Mouse (Mus musculus) adrenal gland, postnatal 36 days (tissue): ENCODE results near the gene Gabarap. TPM values are rescaled to one million over a fixed set of nuclear protein-coding genes. Genes with fewer than 3 reads are reported as not detected.

Experiments
- DNase-seq, 2 experiments: peaks; one replicate each; pipeline ENCODE4 v3.0.0; 2021; ENCODE audit warnings: mixed read lengths in 1 of 2
- total RNA-seq, 2 experiments: library from RNA; stranded (reverse); gene quantifications; 2 replicates each; pipeline ENCODE4 v1.2.3; 2021

The Gabarap gene
- total RNA-seq, 2 experiments from 2014 or later = 421 to 450 TPM

DNA sequence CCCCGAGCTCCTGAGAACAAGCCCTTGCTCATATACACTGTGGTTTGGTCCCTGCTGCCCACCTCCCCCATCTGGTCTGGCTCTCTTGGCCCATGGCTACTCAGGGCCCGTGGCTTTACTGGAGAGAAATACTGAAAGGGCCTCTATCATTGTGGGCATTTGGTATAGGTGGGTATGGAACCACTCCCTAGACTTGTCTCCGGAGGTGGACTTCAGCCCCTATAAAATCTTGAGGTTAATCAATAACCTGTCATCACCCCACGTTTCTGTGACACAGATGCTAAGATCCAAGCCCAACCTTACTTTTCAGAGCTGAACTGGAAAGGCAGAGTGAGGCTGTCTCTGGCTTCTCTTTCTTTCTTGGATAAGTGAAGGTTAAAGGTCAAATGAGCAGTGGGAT lies 22.1 kb upstream of the Gabarap start:
- no peak for DNase-seq

DNA sequence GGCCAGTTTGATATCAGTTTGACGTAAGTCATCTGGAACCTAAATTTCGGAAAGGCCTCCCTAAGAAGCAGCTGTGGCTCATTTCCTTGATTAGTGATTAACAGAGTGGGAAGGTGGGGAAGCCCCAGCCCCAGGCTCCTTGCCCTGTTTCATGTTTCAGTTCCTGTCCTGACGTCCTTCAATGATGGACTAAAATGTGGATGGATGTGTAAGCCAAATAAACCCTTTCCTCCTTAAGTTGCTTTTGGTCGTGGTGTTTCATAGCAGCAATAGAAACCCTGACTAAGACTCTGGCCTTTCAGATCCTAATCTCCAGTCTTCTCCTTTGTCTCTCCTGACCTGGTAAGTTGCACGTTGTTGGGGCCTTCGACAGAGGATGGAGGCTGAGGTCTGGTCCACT lies 20.7 kb upstream of the Gabarap start:
- no peak for DNase-seq

DNA sequence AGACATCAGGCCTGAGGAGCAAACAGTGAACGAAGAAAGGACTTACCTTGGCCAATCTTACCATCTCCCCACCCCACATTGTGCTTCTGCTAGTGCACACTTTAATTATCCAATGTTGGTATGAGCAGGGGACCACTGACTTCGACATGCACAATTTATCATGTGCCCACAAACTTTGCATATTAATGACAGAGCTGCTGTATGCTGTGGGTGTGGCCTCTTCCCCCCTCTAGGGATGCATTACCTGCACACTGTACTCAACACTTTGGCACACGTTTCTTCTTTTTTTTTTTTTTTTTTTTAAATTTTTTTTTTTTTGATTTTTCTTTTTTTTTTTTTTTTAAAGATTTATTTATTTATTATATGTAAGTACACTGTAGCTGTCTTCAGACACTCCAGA lies 20.2 kb upstream of the Gabarap start:
- DNase-seq = no peak

DNA sequence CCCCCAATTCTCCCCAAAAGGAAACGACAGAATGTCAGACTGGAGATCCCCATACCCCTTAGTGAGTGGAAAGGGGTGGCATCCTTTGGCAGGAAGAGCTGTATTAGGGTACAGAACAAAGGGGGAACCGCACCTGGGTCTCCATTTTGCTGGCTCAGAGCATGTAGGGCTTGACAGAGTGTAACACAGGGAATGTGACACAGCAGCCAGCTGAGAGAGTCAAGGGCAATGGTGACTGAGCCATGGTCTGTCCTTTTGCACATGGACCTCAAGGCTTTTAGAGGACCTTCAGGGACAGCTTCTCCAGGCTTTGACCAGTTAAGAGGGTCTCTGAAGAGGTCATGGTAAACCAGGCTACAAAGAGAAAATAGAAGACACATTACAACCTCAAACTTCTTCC lies 16.0 kb upstream of the Gabarap start:
- peak in 1 of 2 experiments; percentile 51 for DNase-seq

DNA sequence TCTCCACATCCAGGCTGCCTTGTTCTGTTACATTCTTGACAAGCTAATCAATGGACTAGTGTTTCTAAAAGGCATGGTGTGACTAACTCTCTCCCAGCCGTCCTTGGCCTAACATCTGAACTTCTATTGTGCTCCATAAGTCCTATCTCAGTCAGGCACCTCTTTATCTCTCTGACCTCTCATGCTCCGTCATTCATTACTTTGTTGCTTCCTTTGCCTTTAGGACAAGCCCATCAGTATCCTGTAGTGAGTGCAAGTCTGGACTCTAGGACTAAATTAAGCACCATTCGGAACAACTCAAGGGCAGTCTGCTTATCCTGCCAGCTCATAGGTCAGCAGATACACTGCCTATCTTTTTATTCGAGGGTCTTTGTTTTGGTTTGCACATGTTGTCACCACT lies 14.7 kb upstream of the Gabarap start:
- no peak for DNase-seq

DNA sequence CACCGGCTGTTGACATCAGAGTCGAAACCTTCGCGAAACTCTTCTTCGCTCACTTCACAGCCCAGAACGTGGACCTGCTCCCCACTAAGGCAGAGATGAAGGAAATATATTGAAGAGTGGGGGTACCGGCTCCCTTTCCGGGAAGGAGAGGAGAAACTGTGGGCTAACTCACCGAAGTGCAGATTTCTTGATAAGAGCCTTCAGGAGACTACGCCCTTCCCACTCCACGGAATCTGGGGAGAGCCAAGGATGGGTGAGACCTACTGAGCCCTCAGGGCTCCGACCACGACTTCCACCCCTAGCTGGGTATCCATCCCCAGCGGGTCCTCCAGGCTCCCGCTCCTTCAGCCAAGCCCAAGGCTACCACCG lies 11.1 kb upstream of the Gabarap start:
- no peak for DNase-seq

DNA sequence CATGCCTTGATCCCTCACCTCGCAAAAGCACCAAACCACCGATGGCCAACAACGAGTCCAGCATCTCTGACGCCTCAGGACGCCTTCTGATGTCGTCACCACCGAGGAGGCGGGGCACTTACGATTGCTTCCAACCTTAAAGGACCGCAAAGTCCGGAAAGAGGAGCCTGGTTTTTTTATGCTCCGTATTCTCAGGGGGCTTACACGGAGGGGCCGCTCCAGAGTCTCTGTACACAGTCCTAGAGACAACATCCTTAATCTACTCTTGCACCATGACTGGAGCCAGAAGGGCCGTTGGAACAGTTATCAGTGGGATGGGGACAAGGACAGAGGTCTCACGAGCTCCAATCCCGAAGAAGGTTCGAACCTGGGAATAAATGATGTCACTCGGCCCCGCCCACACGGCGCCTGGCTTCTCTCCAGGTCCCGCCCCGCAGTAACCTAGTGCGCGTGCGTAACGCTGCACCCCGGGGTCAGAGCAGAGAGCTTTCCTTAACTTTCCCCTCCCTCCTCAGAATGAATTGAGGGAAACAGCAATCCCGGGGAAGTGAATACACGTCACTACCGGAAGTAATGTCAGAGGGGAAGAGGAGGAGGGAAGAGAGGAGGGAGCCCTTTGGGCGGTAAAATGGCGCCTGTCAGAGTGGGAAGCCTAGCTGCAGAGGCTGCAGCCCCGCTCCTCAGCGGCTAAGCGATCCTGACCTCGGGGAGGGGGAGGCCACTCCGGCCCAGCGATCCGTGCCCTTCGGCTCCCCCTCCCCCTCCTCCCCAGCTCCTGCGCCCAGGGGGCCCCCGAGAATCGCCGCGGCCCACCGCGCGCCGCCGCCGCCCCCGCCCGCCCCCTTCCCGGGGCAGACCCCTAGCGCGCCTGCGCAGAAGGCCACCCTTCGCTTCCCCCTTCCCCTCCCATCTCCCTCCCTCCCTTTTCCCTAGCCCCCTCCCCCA lies 10.5 kb upstream of the Gabarap start:
- DNase-seq = peak; percentile 94 to 96

DNA sequence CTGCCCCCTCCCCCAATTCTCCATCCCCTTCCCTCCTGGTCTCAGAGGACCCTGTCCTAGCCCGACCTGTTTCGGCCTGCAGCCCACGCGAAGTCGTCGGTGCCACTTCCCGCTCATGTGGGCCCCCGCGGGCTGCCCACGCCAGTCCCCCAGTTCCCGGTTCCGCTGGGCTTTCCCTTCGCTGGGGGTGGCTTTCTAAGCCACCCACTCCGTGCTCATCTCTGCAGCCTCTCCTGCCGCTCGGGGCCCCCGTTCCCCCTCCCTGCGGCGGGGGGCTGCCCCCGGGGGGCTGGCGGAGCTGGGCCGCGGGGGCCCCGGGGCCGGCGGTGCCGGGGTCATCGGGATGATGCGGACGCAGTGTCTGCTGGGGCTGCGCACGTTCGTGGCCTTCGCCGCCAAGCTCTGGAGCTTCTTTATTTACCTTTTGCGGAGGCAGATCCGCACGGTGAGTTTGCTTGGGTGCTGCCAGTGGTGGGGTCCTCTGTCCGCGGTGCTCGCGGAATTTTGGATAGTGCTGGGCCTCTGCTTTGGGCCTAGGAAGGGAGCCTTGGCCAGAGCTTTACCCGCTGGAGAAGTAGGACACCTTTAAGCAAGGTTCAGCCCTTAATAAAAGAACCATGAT lies 9.7 kb upstream of the Gabarap start, which contains the start of gene Ctdnep1:
Ctdnep1 (plus strand) TSS at position 16 of the 622 bp plus-strand sequence.
- peak; percentile 33 to 39 for DNase-seq

DNA sequence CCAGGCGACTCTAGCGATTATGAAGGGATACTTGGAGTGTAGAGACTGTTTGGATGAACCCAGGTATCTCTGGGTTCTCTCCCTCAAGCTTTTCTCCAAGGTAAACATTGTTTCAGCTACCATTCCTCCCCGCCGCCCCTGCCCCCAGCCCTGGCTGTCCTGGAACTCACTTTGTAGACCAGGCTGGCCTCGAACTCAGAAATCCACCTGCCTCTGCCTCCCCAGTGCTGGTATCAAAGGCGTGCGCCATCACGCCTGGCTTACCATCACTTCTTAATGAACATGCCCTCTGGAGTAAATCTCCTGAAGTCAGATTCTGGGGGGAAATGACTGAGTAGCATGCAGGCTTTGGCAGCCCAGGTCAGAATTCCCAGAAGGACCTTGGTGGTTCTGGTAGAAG lies 8.7 kb upstream of the Gabarap start, which contains the start of gene Elp5:
Elp5 (minus strand) TSS at position 293 of the 400 bp plus-strand sequence.
- no peak for DNase-seq

DNA sequence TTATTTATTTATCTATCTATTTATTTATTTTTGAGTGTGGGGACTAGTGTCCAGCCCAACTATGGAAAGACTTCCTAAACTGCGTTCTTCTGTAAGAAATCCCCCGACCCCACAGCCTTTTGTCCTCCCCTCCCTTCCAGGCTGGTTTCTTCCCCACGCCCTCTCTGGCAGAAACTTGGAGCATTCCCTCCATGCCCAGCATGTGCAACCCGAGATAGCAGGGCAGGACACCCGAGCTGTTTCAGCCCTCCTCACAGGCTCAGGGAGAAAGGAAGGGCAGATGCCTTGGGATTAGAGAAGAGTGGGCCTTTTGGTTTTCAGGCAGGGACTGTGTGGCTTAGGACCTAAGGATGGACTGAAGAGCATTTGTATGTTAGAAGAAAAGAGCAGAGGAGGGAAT lies 8.1 kb upstream of the Gabarap start:
- no peak for DNase-seq

DNA sequence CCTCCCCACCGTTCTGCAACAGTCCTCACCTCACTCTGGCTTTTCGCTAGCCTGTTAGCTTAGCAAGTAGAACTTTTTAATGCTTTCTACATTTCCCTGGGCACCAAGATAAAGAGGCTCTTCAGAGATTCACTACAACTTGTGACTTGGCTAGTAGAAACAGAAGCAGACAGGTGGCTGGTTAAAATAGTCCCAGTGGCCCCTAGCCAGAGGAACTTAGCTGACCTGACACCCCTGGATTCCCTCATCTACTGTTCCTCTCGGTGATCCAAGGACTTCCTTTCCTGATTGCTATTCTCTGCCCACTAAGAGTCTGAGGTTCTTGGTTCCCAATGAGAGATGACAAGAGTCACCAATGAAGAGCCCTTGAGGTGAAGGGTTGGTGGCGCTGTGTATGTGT lies 7.6 kb upstream of the Gabarap start:
- DNase-seq = no peak

DNA sequence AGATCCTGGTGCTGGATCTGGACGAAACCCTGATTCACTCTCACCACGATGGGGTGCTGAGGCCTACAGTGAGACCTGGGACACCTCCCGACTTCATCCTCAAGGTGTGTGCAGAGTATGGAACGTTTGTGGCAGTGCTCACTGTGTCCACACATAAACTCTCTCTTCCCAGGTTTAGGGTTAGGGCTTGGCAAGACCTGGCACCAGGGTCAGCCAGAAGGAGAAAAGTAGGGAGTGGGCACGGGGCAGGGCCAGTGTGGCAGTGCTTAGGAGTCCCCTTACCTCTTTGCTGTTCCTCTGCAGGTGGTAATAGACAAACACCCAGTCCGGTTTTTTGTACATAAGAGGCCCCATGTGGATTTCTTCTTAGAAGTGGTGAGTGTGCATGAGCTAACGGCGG lies 6.5 kb upstream of the Gabarap start:
- DNase-seq = no peak

DNA sequence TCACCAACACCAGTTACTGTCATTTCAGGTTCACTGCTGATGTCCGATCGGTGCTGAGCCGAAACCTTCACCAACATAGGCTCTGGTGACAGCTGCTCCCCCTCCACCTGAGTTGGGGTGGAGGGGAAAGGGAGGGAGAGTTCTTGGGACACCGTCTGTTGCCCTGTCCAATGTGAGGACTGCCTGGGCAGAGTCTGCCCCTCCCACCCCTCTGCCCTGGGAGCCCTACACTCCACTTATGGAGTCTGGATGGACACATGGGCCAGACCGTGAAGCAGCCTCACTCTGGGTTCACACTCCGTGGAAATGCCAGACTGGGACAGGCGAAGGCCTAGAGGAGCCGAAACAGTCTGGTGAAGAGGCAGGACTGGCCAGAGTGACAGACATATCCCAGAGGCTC lies 994 bp upstream of the Gabarap start:
- no peak for DNase-seq

DNA sequence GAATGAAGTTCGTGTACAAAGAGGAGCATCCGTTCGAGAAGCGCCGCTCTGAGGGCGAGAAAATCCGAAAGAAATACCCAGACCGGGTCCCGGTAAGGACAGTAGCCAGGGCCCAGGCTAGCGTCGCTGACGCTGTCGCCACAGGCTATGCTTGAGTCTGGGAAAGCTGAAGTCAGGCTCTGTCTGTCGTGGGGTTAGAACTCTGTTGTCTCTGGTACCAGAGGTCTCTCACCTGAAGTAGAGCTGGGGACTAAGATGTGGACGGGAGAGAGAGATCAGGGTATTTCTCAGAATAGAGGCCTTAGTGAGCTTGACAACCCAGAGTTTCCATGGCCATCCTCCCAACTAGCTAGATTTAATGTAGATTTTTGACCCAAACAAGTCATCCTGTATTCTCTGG lies 768 bp downstream of the Gabarap start:
- DNase-seq = no peak

DNA sequence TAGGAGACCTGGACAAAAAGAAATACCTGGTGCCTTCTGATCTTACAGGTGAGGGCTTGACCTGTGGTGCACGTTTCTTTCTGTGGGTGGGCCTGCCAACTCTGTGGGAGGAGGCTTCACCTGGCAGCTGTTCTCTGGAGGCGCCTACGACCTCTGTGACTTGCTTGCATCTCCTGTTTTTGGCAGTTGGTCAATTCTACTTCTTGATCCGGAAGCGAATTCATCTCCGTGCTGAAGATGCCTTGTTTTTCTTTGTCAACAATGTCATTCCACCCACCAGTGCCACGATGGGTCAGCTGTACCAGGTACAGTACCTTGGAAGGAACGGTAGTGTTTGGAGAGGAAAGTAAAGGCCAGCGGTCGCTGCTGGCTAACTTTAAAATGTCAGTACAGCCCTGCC lies 1.5 kb downstream of the Gabarap start:
- no peak for DNase-seq

DNA sequence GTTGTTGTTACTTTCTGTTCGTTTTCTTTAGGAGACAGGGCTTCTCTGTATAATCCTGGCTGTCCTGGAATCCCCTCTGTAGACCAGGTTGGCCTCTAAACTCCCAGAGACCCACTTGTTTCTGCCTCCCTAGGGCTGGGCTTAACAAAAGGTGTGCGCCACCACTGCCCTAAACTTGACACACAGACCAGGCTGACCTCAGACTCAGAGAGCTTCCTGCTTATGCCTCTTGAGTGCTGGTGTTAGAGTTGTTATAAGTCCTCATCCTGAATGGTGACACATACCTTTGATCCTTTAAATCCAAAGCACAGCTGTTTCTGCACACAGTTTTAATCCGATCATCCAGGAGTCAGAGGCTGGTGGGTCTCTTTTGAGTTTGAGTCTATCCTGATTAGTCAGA lies 2.0 kb downstream of the Gabarap start:
- no peak for DNase-seq

DNA sequence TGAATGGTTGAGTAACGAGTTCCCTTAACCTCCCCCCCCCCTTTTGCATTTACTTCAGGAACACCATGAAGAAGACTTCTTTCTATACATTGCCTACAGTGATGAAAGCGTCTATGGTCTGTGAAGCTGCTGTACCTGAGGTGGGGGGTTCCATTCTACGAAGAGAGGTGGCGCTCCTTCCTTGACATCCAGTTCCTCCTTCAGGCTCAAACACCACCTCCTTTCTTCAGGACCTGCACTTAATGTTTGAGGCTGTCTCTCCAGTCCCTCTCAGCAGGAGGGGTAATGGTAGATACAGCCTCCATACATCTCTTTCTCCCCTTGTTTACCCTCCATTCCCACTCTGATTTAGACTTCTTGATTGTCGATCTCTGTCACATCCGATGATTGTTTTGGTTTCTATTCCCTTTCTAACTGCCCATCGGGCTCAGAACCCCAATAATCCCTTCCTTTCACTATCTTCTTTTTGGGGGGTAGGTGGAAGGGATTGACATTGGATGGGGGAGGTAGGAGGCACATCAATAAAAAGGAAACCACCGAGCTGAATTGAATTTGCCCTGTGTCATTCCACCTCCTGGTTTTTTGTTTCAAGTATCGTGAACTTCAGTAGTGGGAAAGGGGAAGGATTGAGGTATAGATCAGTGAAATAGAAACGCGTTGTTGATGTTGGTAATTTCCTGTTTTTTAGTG lies 3.6 kb downstream of the Gabarap start:
- no peak for DNase-seq

DNA sequence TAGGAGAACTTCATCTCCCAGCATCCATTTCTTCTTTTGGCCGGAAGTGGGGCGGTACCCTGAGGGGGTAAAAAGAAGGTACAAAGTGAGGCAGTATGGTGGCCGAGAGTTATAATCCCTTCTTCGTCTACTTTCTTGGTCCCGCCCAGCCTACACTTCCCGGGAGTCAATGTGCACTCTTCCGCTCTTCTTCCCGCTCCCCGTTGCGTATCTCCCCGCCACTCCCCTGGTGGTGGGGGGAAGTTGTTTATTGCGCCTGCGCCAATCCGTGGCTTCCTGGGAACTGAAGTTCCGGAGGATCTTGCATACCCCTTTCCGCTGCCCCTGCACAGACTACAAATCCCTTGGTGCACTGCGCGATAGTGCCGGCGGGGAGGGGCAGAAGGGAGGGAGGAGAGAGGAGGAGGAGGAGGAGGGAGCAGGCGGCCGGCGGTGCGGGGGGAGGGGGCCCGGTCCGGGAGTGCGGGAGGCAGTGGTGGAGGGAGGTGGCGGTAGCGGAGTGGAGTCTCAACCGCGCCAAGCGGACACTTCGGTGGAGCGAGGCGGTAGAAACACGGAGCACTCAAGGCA lies 4.5 kb downstream of the Gabarap start, which contains the start of gene Phf23:
Phf23 (plus strand) TSS at position 387 of the 570 bp plus-strand sequence.
- peak; percentile 98 to 99 for DNase-seq

DNA sequence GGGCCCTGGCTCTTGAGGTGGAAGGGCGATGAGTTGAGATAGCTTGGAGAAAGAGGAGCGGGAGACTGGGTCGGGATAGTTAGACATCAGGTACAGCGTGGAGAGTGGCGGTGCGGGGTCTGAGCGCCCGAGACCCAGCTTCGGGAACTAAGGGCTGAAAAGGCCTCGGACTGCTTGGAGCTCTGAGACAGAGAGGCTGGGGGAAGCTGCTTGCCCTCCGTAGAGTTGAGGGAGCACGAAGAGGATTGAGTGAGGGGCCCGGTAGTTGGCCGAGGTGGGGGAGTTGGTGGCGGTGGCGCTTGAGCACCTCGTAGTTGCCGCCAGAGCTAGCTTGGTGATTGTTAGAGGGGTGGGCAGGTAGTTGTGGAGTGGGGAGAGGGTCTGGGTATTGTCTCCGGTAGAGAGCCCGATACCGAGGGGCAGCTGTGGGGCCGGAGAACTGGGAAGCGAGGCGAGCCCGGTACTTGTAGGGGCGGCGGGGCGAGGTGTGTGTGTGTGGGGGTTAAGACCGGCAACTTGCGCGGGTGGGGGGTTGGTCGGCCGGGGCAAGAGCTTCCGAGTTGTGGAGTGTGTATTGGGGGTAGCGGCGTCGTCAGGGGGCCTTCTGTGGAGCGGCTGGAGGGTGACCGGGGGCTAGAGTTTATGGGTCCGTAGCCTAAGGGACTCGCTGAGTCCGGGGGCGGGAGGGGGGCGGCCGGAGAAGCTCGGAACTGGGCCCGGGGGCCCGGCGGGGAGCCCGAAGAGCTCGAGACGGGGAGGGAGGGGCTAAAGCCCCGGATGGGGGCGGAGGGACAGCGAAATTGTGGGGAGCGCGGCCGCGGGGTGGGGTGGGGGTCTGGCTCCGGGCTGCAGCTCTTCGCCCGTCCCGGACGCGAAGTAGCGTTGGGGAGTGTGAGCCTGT lies 5.5 kb downstream of the Gabarap start:
- peak; percentile 74 to 86 for DNase-seq

DNA sequence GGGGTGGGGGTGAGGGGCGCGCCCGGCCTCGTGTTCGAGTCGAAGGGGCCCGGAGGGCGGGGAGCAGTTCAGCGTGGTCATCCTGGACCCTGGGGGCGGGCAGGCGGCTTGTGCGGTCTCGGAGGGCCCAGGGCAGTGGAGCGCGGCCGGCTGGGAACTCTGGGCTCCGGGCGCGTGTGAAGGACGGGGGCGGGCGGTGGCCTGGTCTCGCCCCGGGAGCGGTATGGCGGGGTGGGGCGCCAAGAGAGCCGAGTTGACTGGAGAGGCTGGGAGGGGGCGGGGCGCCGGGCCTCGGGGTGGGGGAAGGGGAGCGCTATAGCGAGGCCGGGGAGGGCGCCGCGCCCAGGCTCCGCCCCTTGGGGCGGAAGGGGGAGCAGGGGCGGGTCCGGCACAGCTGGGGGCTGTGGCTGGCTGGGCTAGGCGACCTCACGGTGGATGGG lies 6.1 kb downstream of the Gabarap start:
- peak; percentile 95 to 98 for DNase-seq
